Mouse (Mus musculus): ENCODE data around the gene Sumf1. TPM values are rescaled to one million over a fixed set of nuclear protein-coding genes. Genes with fewer than 3 reads are reported as not detected.

Gene Sumf1
- 22.4 and 23.6 TPM in 2 replicates for polyA plus RNA-seq (2015; fragmentation: Nextera tagmentation; extraction: Ambion mirVana)

GRCm38 (mm10) chr6:108184847-108185684 is at the start of gene Sumf1:
Gene Sumf1, minus strand, starts transcription at chr6:108185582.
- H3K9me3 ChIP-seq, result no peaks in the 10 kb centered on the region
- peaks cover 11% of the 10 kb centered on the region for H3K4me1 ChIP-seq
- ATAC-seq (ENCODE audit: low FRiP score, low read depth), result peak; percentile 94
- H3K4me3 ChIP-seq, result peak within 1 kb of the TSS; percentile 88
- H3K27me3 ChIP-seq, result no peaks in the 10 kb centered on the region
- H3K9ac ChIP-seq, result peak within 1 kb of the TSS; percentile 81
- WGBS, result 4% methylated on average over 38 of the region's 49 CpGs
- peak within 1 kb of the TSS; percentile 89 for H3K4me2 ChIP-seq (replicated peaks)
- H3K27ac ChIP-seq, result no peak within 1 kb of the TSS
- no peaks in the 10 kb centered on the region for H3K36me3 ChIP-seq

GRCm38 (mm10) chr6:108234536-108234935 is 49.2 kb upstream of the Sumf1 start:
- no peak overlapping the region for H3K4me3 ChIP-seq
- H3K27me3 ChIP-seq, result no peaks in the 10 kb centered on the region; the same call in 1 of the 2 replicates
- 66% methylated on average over 6 of the region's 6 CpGs for WGBS
- ATAC-seq (ENCODE audit: low FRiP score, low read depth), result no peak
- H3K9ac ChIP-seq, result no peak overlapping the region
- no peaks in the 10 kb centered on the region for H3K36me3 ChIP-seq
- peak overlapping the region; percentile 33; the same call in 1 of the 2 replicates for H3K27ac ChIP-seq
- no peaks in the 10 kb centered on the region for H3K9me3 ChIP-seq
- no peak overlapping the region for H3K4me2 ChIP-seq (replicated peaks)
- H3K4me1 ChIP-seq, result peaks cover 69% of the 10 kb centered on the region

GRCm38 (mm10) chr6:108233070-108233469 is 47.7 kb upstream of the Sumf1 start:
- WGBS, result 34% methylated on average over 6 of the region's 6 CpGs
- no peaks in the 10 kb centered on the region for H3K9me3 ChIP-seq
- H3K36me3 ChIP-seq, result no peaks in the 10 kb centered on the region
- H3K9ac ChIP-seq, result no peak overlapping the region
- ATAC-seq (ENCODE audit: low FRiP score, low read depth), result no peak
- no peak overlapping the region; the same call in 1 of the 2 replicates for H3K27ac ChIP-seq
- H3K4me2 ChIP-seq (replicated peaks), result no peak overlapping the region
- no peak overlapping the region for H3K4me3 ChIP-seq
- peaks cover 62% of the 10 kb centered on the region for H3K4me1 ChIP-seq
- H3K27me3 ChIP-seq, result no peaks in the 10 kb centered on the region; the same call in 1 of the 2 replicates

- Histone ChIP-seq H3K4me3 (no peak overlapping the region), H3K9me3 (no peaks in the 10 kb centered on the region), H3K9ac (no peak overlapping the region), H3K27ac (no peak overlapping the region), H3K4me2 (replicated peaks) (no peak overlapping the region), H3K4me1 (peaks cover 55% of the 10 kb centered on the region), H3K27me3 (no peaks in the 10 kb centered on the region; the same call in 1 of the 2 replicates), H3K36me3 (no peaks in the 10 kb centered on the region)
- WGBS, result 73% methylated on average over 11 of the region's 11 CpGs
- ATAC-seq (ENCODE audit: low FRiP score, low read depth), result no peak
Measured at GRCm38 (mm10) chr6:108231892-108232710, 46.7 kb upstream of the Sumf1 start.

- H3K9ac ChIP-seq, result no peak overlapping the region
- no peaks in the 10 kb centered on the region; the same call in 1 of the 2 replicates for H3K27me3 ChIP-seq
- no peaks in the 10 kb centered on the region for H3K9me3 ChIP-seq
- WGBS, result 92% methylated on average over 3 of the region's 3 CpGs
- H3K4me1 ChIP-seq, result peaks cover 48% of the 10 kb centered on the region
- no peak overlapping the region for H3K4me3 ChIP-seq
- no peak overlapping the region for H3K4me2 ChIP-seq (replicated peaks)
- ATAC-seq (ENCODE audit: low FRiP score, low read depth), result no peak
- no peaks in the 10 kb centered on the region for H3K36me3 ChIP-seq
- no peak overlapping the region for H3K27ac ChIP-seq
Measured at GRCm38 (mm10) chr6:108230608-108231007, 45.2 kb upstream of the Sumf1 start.

GRCm38 (mm10) chr6:108228601-108229000 is 43.2 kb upstream of the Sumf1 start:
- peaks cover 37% of the 10 kb centered on the region for H3K4me1 ChIP-seq
- no peaks in the 10 kb centered on the region for H3K27me3 ChIP-seq
- WGBS, result 2% methylated on average over 2 of the region's 2 CpGs
- no peaks in the 10 kb centered on the region for H3K9me3 ChIP-seq
- H3K36me3 ChIP-seq, result no peaks in the 10 kb centered on the region
- no peak overlapping the region for H3K27ac ChIP-seq
- H3K4me3 ChIP-seq, result no peak overlapping the region
- H3K4me2 ChIP-seq (replicated peaks), result no peak overlapping the region
- ATAC-seq (ENCODE audit: low FRiP score, low read depth), result no peak
- H3K9ac ChIP-seq, result no peak overlapping the region

- no peaks in the 10 kb centered on the region for H3K27me3 ChIP-seq
- no peak overlapping the region for H3K27ac ChIP-seq
- H3K9ac ChIP-seq, result no peak overlapping the region
- H3K4me3 ChIP-seq, result no peak overlapping the region
- H3K4me1 ChIP-seq, result peaks cover 32% of the 10 kb centered on the region
- H3K9me3 ChIP-seq, result no peaks in the 10 kb centered on the region
- WGBS, result 54% methylated on average over 6 of the region's 6 CpGs
- no peaks in the 10 kb centered on the region for H3K36me3 ChIP-seq
- ATAC-seq (ENCODE audit: low FRiP score, low read depth), result no peak
- no peak overlapping the region for H3K4me2 ChIP-seq (replicated peaks)
Measured at GRCm38 (mm10) chr6:108228048-108228447, 42.7 kb upstream of the Sumf1 start.

DNA sequence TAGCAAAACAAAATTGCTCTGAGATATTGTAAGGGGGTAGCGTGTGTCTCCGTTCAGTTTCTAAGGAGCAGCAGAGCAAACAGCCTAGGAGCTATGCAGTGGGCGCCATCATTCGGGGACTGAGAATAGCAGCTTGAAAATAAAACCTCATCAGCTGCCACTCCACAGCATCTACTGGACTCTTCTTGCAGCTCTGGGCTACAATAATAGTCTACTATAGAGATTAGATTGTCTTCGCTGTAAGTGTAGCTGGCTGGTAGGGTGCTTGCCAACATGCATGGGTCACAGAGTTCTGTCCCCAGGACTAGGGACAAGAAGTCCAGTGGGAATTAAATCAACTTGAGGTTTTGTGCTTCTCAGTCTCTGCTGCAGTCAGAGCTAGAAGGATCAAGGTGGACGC is 42.1 kb upstream of the Sumf1 start:
- no peaks in the 10 kb centered on the region for H3K9me3 ChIP-seq
- no peaks in the 10 kb centered on the region for H3K36me3 ChIP-seq
- no peak overlapping the region for H3K4me3 ChIP-seq
- H3K27me3 ChIP-seq, result no peaks in the 10 kb centered on the region
- ATAC-seq (ENCODE audit: low FRiP score, low read depth), result no peak
- H3K27ac ChIP-seq, result no peak overlapping the region
- H3K9ac ChIP-seq, result no peak overlapping the region
- no peak overlapping the region for H3K4me2 ChIP-seq (replicated peaks)
- H3K4me1 ChIP-seq, result peaks cover 26% of the 10 kb centered on the region
- 87% methylated on average over 6 of the region's 6 CpGs for WGBS

DNA sequence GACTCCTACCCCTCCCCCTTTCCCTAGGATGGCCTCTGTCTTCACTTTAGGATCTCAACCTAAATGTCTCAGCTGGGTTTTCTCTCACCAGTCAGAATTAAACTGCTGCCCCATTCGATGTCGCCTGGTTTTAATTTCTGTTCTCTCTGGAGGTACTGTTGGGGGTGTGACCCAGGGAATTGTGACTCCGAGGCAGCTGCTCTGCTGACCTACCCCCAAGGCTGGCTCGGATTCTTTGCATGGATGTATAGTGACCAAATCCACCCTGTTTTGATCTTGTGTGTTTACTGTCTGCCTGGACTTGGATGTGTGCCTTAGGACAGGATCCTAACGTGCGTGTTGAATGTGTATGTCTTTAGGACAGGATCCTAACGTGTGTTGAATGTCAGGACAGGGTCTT is 40.8 kb upstream of the Sumf1 start:
- ATAC-seq (ENCODE audit: low FRiP score, low read depth), result no peak
- H3K9ac ChIP-seq, result no peak overlapping the region
- H3K9me3 ChIP-seq, result no peaks in the 10 kb centered on the region
- H3K36me3 ChIP-seq, result no peaks in the 10 kb centered on the region
- no peak overlapping the region for H3K27ac ChIP-seq
- H3K4me3 ChIP-seq, result no peak overlapping the region
- 36% methylated on average over 7 of the region's 7 CpGs for WGBS
- H3K4me2 ChIP-seq (replicated peaks), result no peak overlapping the region
- peaks cover 19% of the 10 kb centered on the region for H3K4me1 ChIP-seq
- no peaks in the 10 kb centered on the region for H3K27me3 ChIP-seq

- no peak for ATAC-seq (ENCODE audit: low FRiP score, low read depth)
- Histone ChIP-seq H3K4me3 (no peak overlapping the region), H3K9me3 (no peaks in the 10 kb centered on the region), H3K4me1 (peaks cover 19% of the 10 kb centered on the region), H3K36me3 (no peaks in the 10 kb centered on the region), H3K27me3 (no peaks in the 10 kb centered on the region), H3K9ac (no peak overlapping the region), H3K27ac (no peak overlapping the region), H3K4me2 (replicated peaks) (no peak overlapping the region)
- WGBS, result 81% methylated on average over 2 of the region's 2 CpGs
Measured at GRCm38 (mm10) chr6:108225027-108225426, 39.6 kb upstream of the Sumf1 start.

GRCm38 (mm10) chr6:108224361-108224760 is 39.0 kb upstream of the Sumf1 start:
- no peaks in the 10 kb centered on the region for H3K27me3 ChIP-seq
- peaks cover 19% of the 10 kb centered on the region for H3K4me1 ChIP-seq
- H3K9me3 ChIP-seq, result no peaks in the 10 kb centered on the region
- no peak overlapping the region for H3K9ac ChIP-seq
- H3K4me3 ChIP-seq, result no peak overlapping the region
- no peak overlapping the region for H3K27ac ChIP-seq
- H3K36me3 ChIP-seq, result no peaks in the 10 kb centered on the region
- no peak for ATAC-seq (ENCODE audit: low FRiP score, low read depth)
- WGBS, result 92% methylated on average over 4 of the region's 4 CpGs
- H3K4me2 ChIP-seq (replicated peaks), result no peak overlapping the region

DNA sequence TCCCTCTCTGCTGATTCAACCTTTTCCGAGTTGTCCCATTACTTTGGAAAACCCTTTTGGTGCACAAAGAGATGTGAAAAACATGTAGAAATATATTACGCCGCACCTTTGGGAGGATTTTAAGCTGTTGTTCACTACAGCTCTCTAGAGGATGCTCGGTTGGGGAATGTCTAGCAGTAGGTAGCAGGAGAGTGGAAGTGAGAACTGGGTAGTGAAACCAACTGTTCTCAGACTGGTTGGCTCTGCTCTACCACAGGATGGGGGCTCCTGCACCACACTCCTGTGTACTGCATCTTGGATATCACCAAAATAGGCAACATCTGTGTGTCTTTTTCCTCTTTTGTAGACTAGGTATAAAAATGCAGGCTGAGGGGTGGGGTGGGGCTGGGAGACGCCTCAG is 37.5 kb upstream of the Sumf1 start:
- no peak for ATAC-seq (ENCODE audit: low FRiP score, low read depth)
- H3K9me3 ChIP-seq, result no peaks in the 10 kb centered on the region
- 96% methylated on average over 5 of the region's 5 CpGs for WGBS
- H3K27ac ChIP-seq, result no peak overlapping the region
- H3K27me3 ChIP-seq, result no peaks in the 10 kb centered on the region
- H3K9ac ChIP-seq, result no peak overlapping the region
- H3K4me3 ChIP-seq, result no peak overlapping the region
- H3K4me2 ChIP-seq (replicated peaks), result no peak overlapping the region
- peaks cover 11% of the 10 kb centered on the region for H3K4me1 ChIP-seq
- H3K36me3 ChIP-seq, result no peaks in the 10 kb centered on the region

Data from limb, embryonic 13.5 days (tissue).